Mouse (Mus musculus) G1E (cell line): ENCODE data around the gene Pard3b. TPM values are rescaled to one million over a fixed set of nuclear protein-coding genes. Genes with fewer than 3 reads are reported as not detected.

Experiments
- ATAC-seq: 2 replicates; pipeline ENCODE4 v1.8.0; 2016; ENCODE audit warnings: mild to moderate bottlenecking; ENCODE audit not compliant: insufficient number of reproducible peaks, poor library complexity, low FRiP score, severe bottlenecking; ENCODE audit errors: extremely low read depth
- DNase-seq: peaks from one replicate; pipeline ENCODE4 v3.0.0; 2012; ENCODE audit warnings: low spot score
- H3K27me3 ChIP-seq: 2 replicates; pipeline ENCODE4 v1.6.1; 2012; ENCODE audit warnings: mild to moderate bottlenecking, low read length, inconsistent platforms; ENCODE audit not compliant: insufficient read depth
- H3K36me3 ChIP-seq: replicated peaks from 2 replicates; pipeline ENCODE3; 2012; ENCODE audit warnings: mild to moderate bottlenecking, inconsistent platforms
- H3K4me1 ChIP-seq: 2 replicates; pipeline ENCODE4 v1.6.1; 2012; ENCODE audit warnings: low read depth, low read length, inconsistent platforms, mixed read lengths; ENCODE audit not compliant: insufficient read depth
- H3K4me3 ChIP-seq: 2 replicates; pipeline ENCODE4 v1.5.1; 2012; ENCODE audit warnings: low read depth, mild to moderate bottlenecking, inconsistent platforms, low read length, moderate library complexity, mixed read lengths
- H3K9me3 ChIP-seq: replicated peaks from 2 replicates; pipeline ENCODE4 v1.6.1; 2012; ENCODE audit warnings: inconsistent platforms
- CTCF ChIP-seq: IDR thresholded peaks from 2 replicates; pipeline ENCODE4 v1.5.1; 2012; ENCODE audit warnings: low read depth, low read length, inconsistent platforms, mixed read lengths
- GATA1 ChIP-seq: IDR thresholded peaks from 2 replicates; pipeline ENCODE4 v1.6.1; 2012; ENCODE audit warnings: borderline replicate concordance, low read length, inconsistent platforms, mixed read lengths
- GATA2 ChIP-seq: IDR thresholded peaks from 2 replicates; pipeline ENCODE4 v1.6.1; 2012; ENCODE audit warnings: low read depth, low read length, inconsistent platforms, borderline replicate concordance
- POLR2AphosphoS5 ChIP-seq: IDR thresholded peaks from 2 replicates; pipeline ENCODE4 v1.6.1; 2012; ENCODE audit warnings: low read depth, low read length, inconsistent platforms; ENCODE audit not compliant: insufficient replicate concordance
- TAL1 ChIP-seq: conservative IDR thresholded peaks from 2 replicates; pipeline ENCODE4 v1.6.1; 2012; ENCODE audit warnings: low read depth, low read length, inconsistent platforms, mixed read lengths
- polyA plus RNA-seq: library from polyadenylated mRNA; stranded (reverse); fragments of >175 nt; gene quantifications from 2 replicates; pipeline ENCODE4 v1.2.3, GENCODE M21; 2012
- total RNA-seq, 2 experiments: library from RNA; stranded (forward) in 1 of 2; stranded (reverse) in 1 of 2; fragments of 200-1000 nt in 1 of 2; fragments of >200 nt in 1 of 2; fragmentation: Nextera tagmentation in 1 of 2; gene quantifications; 2 replicates each; pipeline ENCODE4 v1.2.3; 2014 to 2017

Pard3b gene
- total and polyA plus RNA-seq, 3 experiments = 0.33 TPM; not detected in 2

GRCm38 (mm10) chr1:61645062-61645461 is 6.4 kb downstream of the Pard3b start:
- no peak for TF ChIP-seq TAL1
- TF ChIP-seq GATA2 = no peak
- no peak for TF ChIP-seq POLR2AphosphoS5
- no peak for TF ChIP-seq GATA1
- no peak for TF ChIP-seq CTCF
- H3K4me3 ChIP-seq = no peak overlapping the region
- no peaks in the 10 kb centered on the region for H3K9me3 ChIP-seq
- H3K36me3 ChIP-seq = no peaks in the 10 kb centered on the region
- no peaks in the 10 kb centered on the region for H3K27me3 ChIP-seq
- ATAC-seq (no peak), DNase-seq (no peak)
- H3K4me1 ChIP-seq = no peaks in the 10 kb centered on the region

GRCm38 (mm10) chr1:61649964-61650363 is 11.3 kb downstream of the Pard3b start:
- TF ChIP-seq GATA2 (no peak), CTCF (no peak), TAL1 (no peak), GATA1 (no peak), POLR2AphosphoS5 (no peak)
- Histone ChIP-seq H3K9me3 (no peaks in the 10 kb centered on the region), H3K4me1 (no peaks in the 10 kb centered on the region), H3K27me3 (no peaks in the 10 kb centered on the region), H3K4me3 (no peak overlapping the region), H3K36me3 (no peaks in the 10 kb centered on the region)
- ATAC-seq (no peak), DNase-seq (no peak)

- no peak overlapping the region for H3K4me3 ChIP-seq
- no peak for DNase-seq
Measured at GRCm38 (mm10) chr1:61651454-61652271, 13.0 kb downstream of the Pard3b start.

GRCm38 (mm10) chr1:61657760-61658159 is 19.1 kb downstream of the Pard3b start:
- TF ChIP-seq POLR2AphosphoS5 (no peak), TAL1 (no peak)
- Histone ChIP-seq H3K4me3 (no peak overlapping the region), H3K27me3 (no peaks in the 10 kb centered on the region), H3K36me3 (no peaks in the 10 kb centered on the region), H3K9me3 (no peaks in the 10 kb centered on the region), H3K4me1 (no peaks in the 10 kb centered on the region)
- no peak for DNase-seq
- ATAC-seq = no peak

More at GRCm38 (mm10) chr1:61651454-61652271, 13.0 kb downstream of the Pard3b start:
- no peaks in the 10 kb centered on the region for H3K9me3 ChIP-seq
- H3K36me3 ChIP-seq = no peaks in the 10 kb centered on the region
- TF ChIP-seq GATA1 (no peak), POLR2AphosphoS5 (no peak), GATA2 (no peak), TAL1 (no peak), CTCF (no peak)
- ATAC-seq = no peak
- no peaks in the 10 kb centered on the region for H3K27me3 ChIP-seq
- H3K4me1 ChIP-seq = no peaks in the 10 kb centered on the region

- Histone ChIP-seq H3K4me3 (no peak overlapping the region), H3K4me1 (no peaks in the 10 kb centered on the region), H3K9me3 (no peaks in the 10 kb centered on the region), H3K36me3 (no peaks in the 10 kb centered on the region), H3K27me3 (no peaks in the 10 kb centered on the region)
- DNase-seq = no peak
- no peak for ATAC-seq
- TF ChIP-seq GATA2 = no peak
- no peak for TF ChIP-seq CTCF
- no peak for TF ChIP-seq GATA1
- no peak for TF ChIP-seq TAL1
- no peak for TF ChIP-seq POLR2AphosphoS5
Measured at GRCm38 (mm10) chr1:61659931-61660330, 21.3 kb downstream of the Pard3b start.

- Histone ChIP-seq H3K4me3 (no peak overlapping the region), H3K4me1 (no peaks in the 10 kb centered on the region), H3K36me3 (no peaks in the 10 kb centered on the region), H3K27me3 (no peaks in the 10 kb centered on the region), H3K9me3 (no peaks in the 10 kb centered on the region)
- no peak for TF ChIP-seq TAL1
- no peak for DNase-seq
- ATAC-seq = no peak
Measured at GRCm38 (mm10) chr1:61685221-61685814, 46.7 kb downstream of the Pard3b start.
